Mouse (Mus musculus): ENCODE measurements around the gene Ces1f. TPM values are rescaled to one million over a fixed set of nuclear protein-coding genes. Genes with fewer than 3 reads are reported as not detected.

Gene Ces1f
- not detected in 2 replicates for polyA plus RNA-seq (2014; fragmentation: Nextera tagmentation; extraction: Ambion mirVana)

DNA sequence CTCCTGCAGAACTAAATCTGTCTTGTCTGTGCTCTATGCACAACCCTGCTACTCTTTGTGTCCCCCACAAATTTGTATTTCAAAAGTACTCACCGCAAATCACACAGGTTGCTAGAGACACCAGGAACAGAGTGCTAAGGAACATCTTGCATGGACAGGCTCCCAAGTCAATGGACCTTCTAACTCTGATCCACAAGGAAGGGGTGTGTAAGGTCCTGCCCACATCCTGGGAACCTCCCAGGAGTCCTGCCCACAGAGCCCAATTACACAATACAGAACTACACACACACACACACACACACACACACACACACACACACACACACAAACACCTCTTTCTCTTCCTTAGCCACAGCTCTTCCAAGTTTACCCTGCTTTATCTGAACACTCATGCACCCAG, at the start of gene Ces1f:
Gene Ces1f (minus strand): TSS at position 192 of the 400 bp plus-strand sequence.
- Histone ChIP-seq H3K4me1 (replicated peaks; ENCODE audit: control insufficient read depth, insufficient read depth, low read length) (no peaks in the 10 kb centered on the region), H3K36me3 (replicated peaks; ENCODE audit: control insufficient read depth, insufficient read depth) (no peaks in the 10 kb centered on the region), H3K27ac (no peak within 1 kb of the TSS), H3K9me3 (ENCODE audit: control insufficient read depth, low read length) (no peaks in the 10 kb centered on the region), H3K27me3 (ENCODE audit: control insufficient read depth, insufficient read depth, low read length) (no peaks in the 10 kb centered on the region), H3K4me2 (replicated peaks) (no peak within 1 kb of the TSS), H3K9ac (no peak within 1 kb of the TSS), H3K4me3 (replicated peaks; ENCODE audit: low read length) (no peak within 1 kb of the TSS)
- ATAC-seq (ENCODE audit: low FRiP score), result no peak
- 96% methylated on average over 1 of the region's 1 CpGs for WGBS
- DNase-seq (ENCODE audit: low spot score), result no peak

DNA sequence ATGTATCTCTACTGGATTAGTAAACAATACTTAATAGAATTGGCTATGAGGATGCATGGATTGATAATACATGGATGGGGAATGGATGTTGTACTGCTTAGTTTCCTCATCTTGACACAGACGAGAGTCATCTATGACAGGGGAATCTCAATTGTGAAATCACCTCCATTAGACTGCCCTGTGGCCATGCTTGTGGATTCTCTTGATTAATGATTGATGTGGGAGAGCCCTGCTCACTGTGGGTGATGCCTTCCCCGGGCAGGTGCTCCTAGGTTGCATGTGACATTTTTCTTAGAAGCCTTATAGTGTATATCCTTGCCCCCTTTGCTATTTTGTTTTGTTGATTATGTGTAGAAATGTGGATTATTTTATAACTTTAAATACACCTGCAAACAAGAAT, 45.6 kb upstream of the Ces1f start:
- DNase-seq (ENCODE audit: low spot score), result no peak
- no peak overlapping the region for H3K4me3 ChIP-seq (replicated peaks; ENCODE audit: low read length)
- no peak overlapping the region for H3K4me2 ChIP-seq (replicated peaks)
- no peaks in the 10 kb centered on the region for H3K9me3 ChIP-seq (ENCODE audit: control insufficient read depth, low read length)
- H3K27me3 ChIP-seq (ENCODE audit: control insufficient read depth, insufficient read depth, low read length), result no peaks in the 10 kb centered on the region
- no peaks in the 10 kb centered on the region for H3K4me1 ChIP-seq (replicated peaks; ENCODE audit: control insufficient read depth, insufficient read depth, low read length)
- WGBS, result 80% methylated on average over 2 of the region's 2 CpGs
- H3K9ac ChIP-seq, result no peak overlapping the region
- ATAC-seq (ENCODE audit: low FRiP score), result no peak
- H3K36me3 ChIP-seq (replicated peaks; ENCODE audit: control insufficient read depth, insufficient read depth), result no peaks in the 10 kb centered on the region
- no peak overlapping the region for H3K27ac ChIP-seq

DNA sequence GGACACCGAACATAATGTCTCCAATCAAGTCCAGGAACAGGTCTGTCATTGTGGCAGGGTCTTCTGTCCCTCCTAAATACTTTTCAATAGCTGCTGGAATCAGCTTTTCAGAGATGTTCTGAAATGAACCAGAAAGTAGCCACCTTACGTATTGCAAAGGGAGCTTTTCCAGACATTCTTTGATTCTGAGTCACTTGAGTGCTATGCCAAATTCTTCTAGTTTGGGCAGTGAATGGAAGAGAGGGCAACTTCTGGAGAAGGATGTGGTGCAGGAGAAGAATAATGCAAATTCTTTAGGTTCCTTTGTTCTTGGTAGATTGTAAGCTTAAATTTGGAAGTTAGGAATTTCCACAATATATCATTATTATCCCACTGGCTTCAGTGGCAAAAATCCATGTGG, 37.5 kb upstream of the Ces1f start:
- no peak for DNase-seq (ENCODE audit: low spot score)
- no peak overlapping the region for H3K4me3 ChIP-seq (replicated peaks; ENCODE audit: low read length)
- no peak overlapping the region for H3K4me2 ChIP-seq (replicated peaks)
- H3K9me3 ChIP-seq (ENCODE audit: control insufficient read depth, low read length), result no peaks in the 10 kb centered on the region
- no peaks in the 10 kb centered on the region for H3K27me3 ChIP-seq (ENCODE audit: control insufficient read depth, insufficient read depth, low read length)
- no peaks in the 10 kb centered on the region for H3K36me3 ChIP-seq (replicated peaks; ENCODE audit: control insufficient read depth, insufficient read depth)
- no peak for ATAC-seq (ENCODE audit: low FRiP score)
- no peak overlapping the region for H3K27ac ChIP-seq
- no peak overlapping the region for H3K9ac ChIP-seq
- WGBS, result 92% methylated on average over 2 of the region's 2 CpGs
- no peaks in the 10 kb centered on the region for H3K4me1 ChIP-seq (replicated peaks; ENCODE audit: control insufficient read depth, insufficient read depth, low read length)

DNA sequence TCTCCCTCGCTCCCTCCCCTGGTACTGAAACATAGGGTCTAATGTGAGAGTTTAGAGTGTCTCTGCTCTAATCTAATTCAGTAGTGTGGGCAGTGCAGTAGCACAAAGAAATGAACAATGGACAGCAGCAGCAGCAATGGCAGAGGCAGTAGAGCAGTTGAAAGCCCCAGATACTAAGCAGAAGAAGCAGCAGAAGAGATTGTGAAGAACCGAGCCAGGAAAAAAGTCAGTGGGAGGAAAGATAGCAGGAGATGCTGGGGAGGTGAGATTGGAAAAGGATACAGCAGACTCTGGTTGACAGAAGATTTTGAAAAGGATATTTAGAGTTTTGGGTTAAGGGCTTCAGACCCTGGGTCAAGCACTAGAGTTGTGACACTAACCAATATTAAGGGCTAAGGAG, 36.0 kb upstream of the Ces1f start:
- no peak overlapping the region for H3K27ac ChIP-seq
- H3K4me1 ChIP-seq (replicated peaks; ENCODE audit: control insufficient read depth, insufficient read depth, low read length), result no peaks in the 10 kb centered on the region
- H3K36me3 ChIP-seq (replicated peaks; ENCODE audit: control insufficient read depth, insufficient read depth), result no peaks in the 10 kb centered on the region
- H3K9ac ChIP-seq, result no peak overlapping the region
- H3K9me3 ChIP-seq (ENCODE audit: control insufficient read depth, low read length), result no peaks in the 10 kb centered on the region
- DNase-seq (ENCODE audit: low spot score) (no peak), ATAC-seq (ENCODE audit: low FRiP score) (no peak)
- H3K4me3 ChIP-seq (replicated peaks; ENCODE audit: low read length), result no peak overlapping the region
- H3K4me2 ChIP-seq (replicated peaks), result no peak overlapping the region
- no peaks in the 10 kb centered on the region for H3K27me3 ChIP-seq (ENCODE audit: control insufficient read depth, insufficient read depth, low read length)
- WGBS, result 73% methylated on average over 2 of the region's 2 CpGs

DNA sequence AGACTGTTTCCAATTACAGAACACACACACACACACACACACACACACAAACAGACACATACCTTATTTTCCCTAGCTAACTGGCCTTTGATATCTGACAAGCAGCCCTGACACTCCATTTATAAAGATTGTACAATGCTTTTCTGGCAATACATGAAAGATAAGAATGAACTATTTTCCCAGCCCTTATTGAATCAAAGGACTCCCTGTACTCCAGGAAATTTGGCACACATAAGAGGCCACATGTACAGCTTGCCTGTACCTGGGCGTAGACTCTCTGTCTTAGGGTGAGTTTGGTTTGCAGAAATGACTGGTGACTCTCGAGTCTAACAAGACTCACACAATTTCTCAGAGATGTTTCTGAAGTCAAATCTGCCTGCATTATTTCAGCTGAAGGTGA, 4.3 kb upstream of the Ces1f start:
- ATAC-seq (ENCODE audit: low FRiP score), result no peak
- no peak overlapping the region for H3K9ac ChIP-seq
- H3K9me3 ChIP-seq (ENCODE audit: control insufficient read depth, low read length), result no peaks in the 10 kb centered on the region
- no peaks in the 10 kb centered on the region for H3K27me3 ChIP-seq (ENCODE audit: control insufficient read depth, insufficient read depth, low read length)
- no peak overlapping the region for H3K4me2 ChIP-seq (replicated peaks)
- H3K27ac ChIP-seq, result no peak overlapping the region
- H3K4me1 ChIP-seq (replicated peaks; ENCODE audit: control insufficient read depth, insufficient read depth, low read length), result no peaks in the 10 kb centered on the region
- H3K36me3 ChIP-seq (replicated peaks; ENCODE audit: control insufficient read depth, insufficient read depth), result no peaks in the 10 kb centered on the region
- WGBS, result 85% methylated on average over 2 of the region's 2 CpGs
- no peak for DNase-seq (ENCODE audit: low spot score)
- H3K4me3 ChIP-seq (replicated peaks; ENCODE audit: low read length), result no peak overlapping the region

DNA sequence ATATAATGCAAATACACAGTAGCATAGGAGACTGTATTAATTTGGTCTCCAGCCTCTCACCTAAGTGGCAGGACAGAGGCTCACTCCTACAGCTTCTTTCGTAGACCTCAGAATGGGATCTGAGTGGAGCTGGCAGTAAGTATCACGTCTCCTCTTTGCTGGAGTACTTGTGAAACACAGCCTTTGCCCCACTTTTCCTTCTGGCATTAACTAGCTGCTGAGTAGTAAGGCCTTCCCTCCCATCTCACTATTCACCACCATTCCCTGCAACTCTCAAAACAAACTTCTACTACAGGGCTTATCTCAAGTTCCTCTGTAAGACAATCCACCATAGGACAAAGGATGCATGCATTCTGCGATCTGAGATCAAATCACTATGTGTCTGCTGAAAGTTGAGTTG, 2.8 kb upstream of the Ces1f start:
- H3K4me2 ChIP-seq (replicated peaks), result no peak overlapping the region
- H3K27ac ChIP-seq, result no peak overlapping the region
- H3K9ac ChIP-seq, result no peak overlapping the region
- H3K36me3 ChIP-seq (replicated peaks; ENCODE audit: control insufficient read depth, insufficient read depth), result no peaks in the 10 kb centered on the region
- H3K4me1 ChIP-seq (replicated peaks; ENCODE audit: control insufficient read depth, insufficient read depth, low read length), result no peaks in the 10 kb centered on the region
- H3K27me3 ChIP-seq (ENCODE audit: control insufficient read depth, insufficient read depth, low read length), result no peaks in the 10 kb centered on the region
- DNase-seq (ENCODE audit: low spot score) (no peak), ATAC-seq (ENCODE audit: low FRiP score) (no peak)
- H3K9me3 ChIP-seq (ENCODE audit: control insufficient read depth, low read length), result no peaks in the 10 kb centered on the region
- no peak overlapping the region for H3K4me3 ChIP-seq (replicated peaks; ENCODE audit: low read length)
- 80% methylated on average over 3 of the region's 3 CpGs for WGBS

DNA sequence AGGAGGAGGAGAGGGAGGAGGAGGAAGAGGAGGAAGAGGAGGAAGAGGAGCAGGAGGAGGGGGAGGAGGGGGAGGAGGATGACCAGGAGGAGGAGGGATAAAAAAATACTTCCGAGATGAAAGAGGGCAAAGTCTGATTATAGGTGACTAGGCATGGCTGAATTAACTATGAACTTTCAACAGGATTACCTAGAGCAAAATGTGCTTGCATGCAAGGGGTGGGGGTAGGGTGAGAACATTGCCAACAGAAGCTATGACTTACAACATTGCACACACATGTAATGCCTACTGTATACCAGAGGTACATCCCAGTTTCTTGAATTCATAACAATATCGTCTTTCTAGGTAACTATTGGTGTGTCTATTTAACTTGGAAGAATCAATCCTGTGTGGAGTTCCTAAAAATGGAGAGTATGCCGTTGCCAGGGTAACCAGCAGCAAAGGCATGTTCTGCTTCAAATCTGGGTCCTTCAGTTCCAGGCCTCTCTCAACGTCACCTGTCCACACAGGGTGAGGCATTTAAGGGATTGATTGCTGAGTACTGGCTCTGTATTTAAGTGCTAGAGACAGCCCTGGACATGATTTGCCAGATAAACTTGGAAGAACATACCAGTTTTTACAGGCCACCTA, 1.3 kb downstream of the Ces1f start:
- H3K9me3 ChIP-seq (ENCODE audit: control insufficient read depth, low read length), result no peaks in the 10 kb centered on the region
- no peak overlapping the region for H3K9ac ChIP-seq
- no peaks in the 10 kb centered on the region for H3K27me3 ChIP-seq (ENCODE audit: control insufficient read depth, insufficient read depth, low read length)
- no peaks in the 10 kb centered on the region for H3K36me3 ChIP-seq (replicated peaks; ENCODE audit: control insufficient read depth, insufficient read depth)
- H3K4me3 ChIP-seq (replicated peaks; ENCODE audit: low read length), result no peak overlapping the region
- no peak overlapping the region for H3K27ac ChIP-seq
- H3K4me2 ChIP-seq (replicated peaks), result no peak overlapping the region
- no peaks in the 10 kb centered on the region for H3K4me1 ChIP-seq (replicated peaks; ENCODE audit: control insufficient read depth, insufficient read depth, low read length)
- 77% methylated on average over 4 of the region's 4 CpGs for WGBS
- ATAC-seq (ENCODE audit: low FRiP score), result no peak
- no peak for DNase-seq (ENCODE audit: low spot score)

DNA sequence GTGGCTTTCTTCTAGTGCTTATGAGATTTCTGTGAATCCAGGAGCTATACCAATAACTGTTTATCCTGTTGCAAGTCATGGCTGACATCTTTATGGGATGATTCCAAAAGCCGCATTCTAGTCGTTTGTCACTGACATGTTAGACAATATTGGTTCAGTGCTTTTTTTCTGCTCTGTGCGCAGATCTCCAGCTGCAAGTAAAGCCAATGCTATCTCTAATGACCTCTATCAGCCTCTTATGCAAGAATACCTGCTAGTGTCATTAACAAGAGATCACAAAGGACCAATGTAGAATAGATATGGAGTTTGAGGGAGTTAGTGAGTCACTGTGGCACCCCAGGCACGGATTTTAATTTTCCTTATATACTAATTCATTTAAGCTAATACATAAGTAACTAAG, 4.9 kb downstream of the Ces1f start:
- no peak overlapping the region for H3K9ac ChIP-seq
- no peak overlapping the region for H3K4me3 ChIP-seq (replicated peaks; ENCODE audit: low read length)
- H3K4me2 ChIP-seq (replicated peaks), result no peak overlapping the region
- WGBS, result 80% methylated on average over 4 of the region's 4 CpGs
- DNase-seq (ENCODE audit: low spot score) (no peak), ATAC-seq (ENCODE audit: low FRiP score) (no peak)
- no peaks in the 10 kb centered on the region for H3K27me3 ChIP-seq (ENCODE audit: control insufficient read depth, insufficient read depth, low read length)
- no peaks in the 10 kb centered on the region for H3K36me3 ChIP-seq (replicated peaks; ENCODE audit: control insufficient read depth, insufficient read depth)
- no peak overlapping the region for H3K27ac ChIP-seq
- no peaks in the 10 kb centered on the region for H3K4me1 ChIP-seq (replicated peaks; ENCODE audit: control insufficient read depth, insufficient read depth, low read length)
- H3K9me3 ChIP-seq (ENCODE audit: control insufficient read depth, low read length), result no peaks in the 10 kb centered on the region

DNA sequence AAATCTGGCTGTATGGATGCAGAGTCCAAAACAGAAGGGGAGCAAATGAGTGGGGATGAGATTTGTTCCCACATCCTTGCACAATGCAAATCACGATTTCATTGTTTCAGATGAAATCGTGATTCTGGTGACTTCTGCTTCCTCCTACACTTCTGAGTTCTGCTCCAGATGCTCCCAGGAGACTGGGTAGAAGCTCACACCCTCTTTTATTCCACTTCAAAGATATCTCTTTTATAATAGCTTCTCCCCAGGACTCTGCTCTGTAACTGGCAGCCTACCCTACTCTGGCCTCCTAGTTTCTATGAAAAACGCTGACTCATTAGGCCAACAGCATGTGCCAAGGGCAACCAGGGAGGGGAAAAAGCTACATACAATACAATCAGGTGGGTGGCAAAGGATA, 6.2 kb downstream of the Ces1f start:
- Histone ChIP-seq H3K9ac (no peak overlapping the region), H3K27me3 (ENCODE audit: control insufficient read depth, insufficient read depth, low read length) (no peaks in the 10 kb centered on the region), H3K4me3 (replicated peaks; ENCODE audit: low read length) (no peak overlapping the region), H3K36me3 (replicated peaks; ENCODE audit: control insufficient read depth, insufficient read depth) (no peaks in the 10 kb centered on the region), H3K9me3 (ENCODE audit: control insufficient read depth, low read length) (no peaks in the 10 kb centered on the region), H3K27ac (no peak overlapping the region), H3K4me2 (replicated peaks) (no peak overlapping the region), H3K4me1 (replicated peaks; ENCODE audit: control insufficient read depth, insufficient read depth, low read length) (no peaks in the 10 kb centered on the region)
- no peak for DNase-seq (ENCODE audit: low spot score)
- 84% methylated on average over 3 of the region's 3 CpGs for WGBS
- no peak for ATAC-seq (ENCODE audit: low FRiP score)

DNA sequence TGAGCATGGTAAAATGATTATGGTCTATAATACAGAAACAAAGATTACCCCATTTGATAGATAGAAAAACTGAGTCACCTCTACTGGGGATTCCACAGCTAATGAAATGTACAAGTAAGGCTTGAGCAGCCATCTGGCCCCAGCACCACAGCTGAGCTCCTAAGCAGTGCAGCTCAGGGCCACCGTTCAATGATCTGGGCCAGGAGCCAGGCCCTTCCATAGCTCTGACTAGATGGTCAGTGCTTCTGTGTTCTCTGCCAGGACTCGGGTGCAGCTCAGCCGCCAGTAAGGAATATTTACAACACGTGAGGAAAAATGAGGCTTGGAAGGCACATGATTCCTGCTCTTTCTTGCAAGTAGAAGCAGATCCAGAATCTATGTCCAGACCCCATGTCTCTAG, 6.9 kb downstream of the Ces1f start:
- no peak overlapping the region for H3K9ac ChIP-seq
- no peaks in the 10 kb centered on the region for H3K9me3 ChIP-seq (ENCODE audit: control insufficient read depth, low read length)
- ATAC-seq (ENCODE audit: low FRiP score), result no peak
- H3K4me1 ChIP-seq (replicated peaks; ENCODE audit: control insufficient read depth, insufficient read depth, low read length), result no peaks in the 10 kb centered on the region
- no peak for DNase-seq (ENCODE audit: low spot score)
- H3K4me3 ChIP-seq (replicated peaks; ENCODE audit: low read length), result no peak overlapping the region
- H3K27ac ChIP-seq, result no peak overlapping the region
- H3K4me2 ChIP-seq (replicated peaks), result no peak overlapping the region
- no peaks in the 10 kb centered on the region for H3K27me3 ChIP-seq (ENCODE audit: control insufficient read depth, insufficient read depth, low read length)
- H3K36me3 ChIP-seq (replicated peaks; ENCODE audit: control insufficient read depth, insufficient read depth), result no peaks in the 10 kb centered on the region
- 80% methylated on average over 4 of the region's 4 CpGs for WGBS

All from hindbrain, embryonic 14.5 days (tissue).